Mouse (Mus musculus) v-Abl transformed pro-B cells (cell line): ENCODE data around the gene Jmy.

Experiments
- in situ Hi-C, 2 experiments: fragments of 400-800 bp; cut with MboI; formaldehyde crosslinking; loops; one replicate each; pipeline ENCODE4 v1.15.1; 2025; ENCODE audit not compliant: unreplicated experiment in 2 of 2

The Jmy gene

DNA sequence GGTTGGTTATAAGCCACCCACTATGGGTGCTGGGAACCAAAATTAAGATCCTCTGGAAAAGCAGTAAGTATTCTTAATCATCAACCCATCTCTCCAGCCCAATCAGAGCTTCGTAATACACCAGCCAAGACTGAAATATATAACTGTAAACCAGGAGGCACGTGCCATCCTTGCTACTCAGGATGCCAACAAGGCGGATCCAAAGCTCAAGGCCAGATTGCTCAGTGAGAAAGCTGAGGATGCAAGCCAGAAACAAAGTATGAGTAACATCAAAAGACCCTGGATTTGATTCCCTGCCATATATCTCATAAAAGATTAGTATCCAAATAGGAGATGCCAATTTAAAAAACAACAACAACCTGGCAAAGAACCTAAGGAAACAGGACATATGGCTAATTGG lies 31.3 kb downstream of the Jmy start:
- in situ Hi-C loops, result no loop called here

GRCm38 (mm10) chr13:93459566-93459965 lies 40.0 kb downstream of the Jmy start:
- in situ Hi-C loops, result no loop called here

- in situ Hi-C loops, result no loop called here
These were observed 41.0 kb downstream of the Jmy start for GRCm38 (mm10) chr13:93458616-93459015.

DNA sequence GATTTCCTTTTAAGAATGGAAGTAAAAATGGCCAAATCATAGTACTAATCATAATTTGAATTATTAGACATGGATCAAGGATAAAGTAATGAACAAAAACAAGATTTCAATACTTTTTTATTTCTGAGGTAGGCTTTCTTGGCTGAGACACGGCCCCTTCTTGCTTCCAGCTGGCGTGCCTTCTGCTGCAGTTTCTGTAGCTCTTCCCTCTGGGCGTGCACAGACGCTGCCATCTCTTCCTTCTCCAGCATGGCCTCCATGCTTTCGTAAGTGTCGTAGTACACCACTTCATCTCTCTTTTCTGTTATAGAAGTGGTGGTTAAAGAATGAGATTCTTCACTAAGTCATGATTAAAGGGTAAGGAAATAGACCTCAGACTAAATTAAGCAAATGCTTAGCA lies 46.3 kb downstream of the Jmy start:
- in situ Hi-C loops, result no loop called here

DNA sequence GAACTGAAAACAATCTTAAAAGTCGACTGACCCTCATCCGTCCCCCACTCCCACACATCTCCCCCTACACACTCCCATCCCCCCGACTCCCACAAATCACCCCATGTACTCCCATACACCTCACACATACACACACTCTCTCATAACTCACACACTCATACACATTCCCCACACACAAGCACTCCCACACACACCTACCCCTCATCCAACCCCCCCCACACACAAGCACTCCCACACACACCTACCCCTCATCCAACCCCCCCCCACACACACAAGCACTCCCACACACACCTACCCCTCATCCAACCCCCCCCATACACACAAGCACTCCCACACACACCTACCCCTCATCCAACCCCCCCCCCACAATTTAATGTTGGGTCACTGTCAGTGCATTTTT lies 59.4 kb downstream of the Jmy start:
- in situ Hi-C loops, result no loop called here

GRCm38 (mm10) chr13:93429205-93429604 lies 70.4 kb downstream of the Jmy start:
- in situ Hi-C loops, result no loop called here

GRCm38 (mm10) chr13:93427920-93428876 lies 71.4 kb downstream of the Jmy start:
- in situ Hi-C loops, result no loop called here

GRCm38 (mm10) chr13:93423224-93423623 lies 76.4 kb downstream of the Jmy start:
- in situ Hi-C loops, result no loop called here

DNA sequence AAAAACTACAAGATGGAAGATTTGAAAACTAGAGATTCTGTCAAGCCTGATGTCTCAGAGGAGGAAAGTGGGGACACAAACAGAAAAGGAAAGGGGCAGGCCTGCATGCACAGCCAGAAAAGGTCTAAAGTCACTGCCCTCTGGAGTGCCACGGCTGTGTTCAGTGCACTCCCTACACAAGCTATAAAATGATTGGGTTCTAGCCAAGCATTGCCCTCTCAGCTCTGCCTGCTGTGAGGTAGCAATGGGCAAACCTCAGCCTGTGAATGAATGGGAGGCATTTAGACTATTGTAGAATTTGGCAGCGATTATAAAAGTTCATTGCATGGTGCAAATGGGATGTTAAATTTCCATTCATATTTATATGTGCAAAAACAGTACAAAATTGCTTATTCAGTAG lies 79.8 kb downstream of the Jmy start:
- in situ Hi-C loops, result no loop called here

- in situ Hi-C loops, result no loop called here
These were observed 81.3 kb downstream of the Jmy start for GRCm38 (mm10) chr13:93418292-93418691.

DNA sequence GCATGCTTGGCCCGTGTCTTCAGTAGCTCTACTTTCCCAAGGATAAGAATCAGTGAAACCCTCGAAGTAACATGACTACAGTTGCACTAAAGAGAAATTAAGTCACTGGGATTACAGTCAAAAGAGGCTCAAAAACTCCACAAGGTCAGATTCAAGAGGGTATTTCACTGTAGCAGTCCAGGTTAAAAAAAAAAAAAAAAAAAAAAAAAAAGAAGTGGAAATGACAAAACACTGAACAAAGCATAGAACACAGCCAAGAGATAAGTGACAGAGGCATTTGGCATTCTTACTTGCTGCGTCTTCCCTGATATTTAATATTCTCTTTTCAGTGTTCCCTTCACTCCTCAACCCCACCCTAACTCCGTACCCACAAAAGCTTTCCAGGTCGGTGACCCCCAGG lies 84.6 kb downstream of the Jmy start:
- in situ Hi-C loops, result no loop called here

- in situ Hi-C loops, result no loop called here
These were observed 89.3 kb downstream of the Jmy start for GRCm38 (mm10) chr13:93410343-93410742.

- in situ Hi-C loops, result no loop called here
These were observed 92.8 kb downstream of the Jmy start for GRCm38 (mm10) chr13:93406855-93407254.

DNA sequence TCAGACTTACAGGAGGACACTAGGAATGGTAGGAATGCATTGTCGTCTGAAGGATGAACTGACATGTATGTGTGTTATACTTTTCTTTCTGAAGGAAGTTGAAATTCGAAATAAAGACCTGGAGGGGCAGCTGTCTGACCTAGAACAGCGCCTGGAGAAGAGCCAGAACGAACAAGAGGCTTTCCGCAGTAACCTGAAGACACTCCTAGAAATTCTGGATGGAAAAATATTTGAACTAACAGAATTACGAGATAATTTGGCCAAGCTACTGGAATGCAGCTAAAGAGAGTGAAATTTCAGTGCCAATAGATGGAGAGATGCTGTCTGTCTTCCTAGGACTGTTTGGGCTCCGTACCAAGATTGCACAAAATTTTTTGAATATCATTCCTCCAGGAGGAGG lies 97.7 kb downstream of the Jmy start:
- in situ Hi-C loops, result no loop called here

- in situ Hi-C loops, result no loop called here
These were observed 99.8 kb downstream of the Jmy start for GRCm38 (mm10) chr13:93399710-93400216.

GRCm38 (mm10) chr13:93389242-93389625 lies 110.4 kb downstream of the Jmy start:
- in situ Hi-C loops, result no loop called here

DNA sequence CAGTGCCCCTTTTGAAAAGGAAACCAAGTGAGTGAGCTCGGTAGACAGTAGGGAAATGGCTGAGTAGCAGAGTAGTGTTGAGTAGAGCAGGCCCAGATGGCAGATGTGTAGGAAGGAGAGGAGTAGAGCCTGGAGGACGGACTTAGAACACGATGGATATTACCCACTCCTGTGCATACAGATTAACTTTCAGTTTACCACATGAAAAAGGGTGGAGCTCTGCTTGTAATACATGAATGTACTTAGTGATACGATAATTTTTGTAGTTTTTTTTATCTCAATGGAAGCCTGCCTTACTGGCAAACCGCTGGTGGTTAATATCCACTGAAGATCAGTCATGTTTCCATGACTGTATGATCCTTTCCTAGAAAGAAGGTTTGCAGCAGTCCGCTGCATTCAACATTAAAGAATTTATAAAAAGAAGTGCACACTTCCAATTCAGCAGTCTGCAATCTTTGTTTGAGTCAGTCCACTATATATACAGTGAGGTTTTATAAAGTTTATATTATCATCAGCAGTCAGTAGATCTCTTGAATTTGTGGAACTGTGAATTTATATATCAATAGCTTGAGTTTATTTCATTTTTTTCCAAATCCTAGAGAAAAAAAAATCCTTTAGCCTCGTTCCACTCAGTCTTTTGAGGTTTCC lies 110.9 kb downstream of the Jmy start:
- in situ Hi-C loops, result no loop called here

DNA sequence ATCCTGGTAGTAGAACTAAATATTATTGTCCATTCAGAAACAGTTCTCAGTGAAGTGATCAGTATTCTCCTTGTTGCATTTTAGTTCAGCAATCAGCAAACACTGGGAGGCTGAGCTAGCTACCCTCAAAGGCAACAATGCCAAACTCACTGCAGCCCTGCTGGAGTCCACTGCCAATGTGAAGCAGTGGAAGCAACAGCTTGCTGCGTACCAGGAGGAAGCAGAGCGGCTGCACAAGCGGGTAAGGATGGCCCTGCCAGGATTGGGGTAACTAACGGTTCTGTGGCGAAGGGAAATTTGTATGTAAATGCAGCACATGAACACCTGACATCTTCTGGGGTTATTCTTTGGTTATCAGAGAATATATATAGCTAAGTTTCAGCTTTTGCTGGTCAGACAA lies 112.2 kb downstream of the Jmy start:
- in situ Hi-C loops, result no loop called here

GRCm38 (mm10) chr13:93385147-93385546 lies 114.5 kb downstream of the Jmy start:
- in situ Hi-C loops, result no loop called here

DNA sequence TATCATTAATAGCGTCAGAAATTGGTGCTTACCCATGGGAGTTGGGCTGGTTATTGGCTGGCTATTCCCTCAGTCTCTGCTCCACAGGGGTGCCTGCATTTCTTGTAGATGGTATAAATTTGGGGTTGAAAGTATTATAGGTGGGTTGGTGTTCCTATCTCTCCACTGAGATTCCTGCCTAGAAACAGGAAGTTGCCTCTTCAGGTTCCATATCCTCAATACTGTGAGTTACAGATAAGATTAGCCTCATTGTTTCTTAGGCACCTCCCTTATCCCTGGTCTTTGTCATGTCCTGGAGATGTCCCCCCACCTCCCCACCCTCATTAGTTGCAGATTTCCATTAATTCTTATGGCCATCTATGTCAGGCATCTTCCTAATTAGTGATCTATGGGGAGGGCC lies 115.1 kb downstream of the Jmy start:
- in situ Hi-C loops, result no loop called here

GRCm38 (mm10) chr13:93383620-93384019 lies 116.0 kb downstream of the Jmy start:
- in situ Hi-C loops, result no loop called here

DNA sequence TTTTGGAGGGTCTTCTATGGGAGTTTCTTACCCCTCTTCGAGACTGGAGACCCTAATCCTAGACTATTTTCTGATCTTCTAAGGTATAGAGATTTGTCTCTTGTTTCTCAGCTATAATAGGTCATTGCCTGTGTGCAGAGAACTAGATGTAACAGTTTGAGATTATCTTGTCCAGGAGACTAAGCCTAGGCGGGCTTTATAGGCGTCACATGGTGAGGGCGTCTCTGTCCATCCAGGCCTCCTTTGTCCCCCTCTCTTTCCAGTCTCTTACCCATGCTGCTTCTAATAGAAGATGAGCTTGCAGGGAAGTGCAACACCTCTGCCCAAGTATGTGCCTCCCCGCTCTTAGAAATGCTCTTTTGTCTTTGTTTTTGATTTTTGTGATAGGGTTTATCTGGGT lies 116.5 kb downstream of the Jmy start:
- in situ Hi-C loops, result no loop called here
